Mouse (Mus musculus) bone marrow, adult 2 months (tissue): ENCODE measurements around the gene Ccdc12.

Experiments
- CTCF ChIP-seq: fragments of 200-500 bp; IDR thresholded peaks from 2 replicates; pipeline ENCODE4 v1.5.1; 2011; ENCODE audit warnings: low read length, control low read depth; ENCODE audit not compliant: control insufficient read depth, insufficient read depth
- POLR2A ChIP-seq: fragments of 200-500 bp; IDR thresholded peaks from 2 replicates; pipeline ENCODE4 v1.6.1; 2011; ENCODE audit warnings: low read depth, mild to moderate bottlenecking, control low read depth, low read length, borderline replicate concordance; ENCODE audit not compliant: control insufficient read depth

- TF ChIP-seq POLR2A (no peak), CTCF (no peak)
These were observed 13.5 kb downstream of the Ccdc12 start for GRCm38 (mm10) chr9:110669785-110670184.
